Mouse (Mus musculus) thymus, adult 2 months (tissue): ENCODE measurements around the gene Sit1. TPM values are rescaled to one million over a fixed set of nuclear protein-coding genes. Genes with fewer than 3 reads are reported as not detected.

ENCODE experiments used
- DNase-seq: peaks from one replicate; pipeline ENCODE4 v3.0.0; 2021
- H3K27ac ChIP-seq: fragments of 200-500 bp; 2 replicates; pipeline ENCODE4 v1.5.1; 2012; ENCODE audit warnings: low read length, control low read depth; ENCODE audit not compliant: control insufficient read depth, insufficient read depth
- H3K27me3 ChIP-seq: fragments of 200-500 bp; 2 replicates; pipeline ENCODE4 v1.6.1; 2012; ENCODE audit warnings: mild to moderate bottlenecking, low read length, moderate library complexity, mixed read lengths; ENCODE audit not compliant: control insufficient read depth, insufficient read depth
- H3K36me3 ChIP-seq: fragments of 200-500 bp; 2 replicates; pipeline ENCODE4 v1.6.1; 2012; ENCODE audit warnings: mild to moderate bottlenecking, low read length, moderate library complexity; ENCODE audit not compliant: control insufficient read depth, insufficient read depth
- H3K4me1 ChIP-seq: fragments of 200-500 bp; replicated peaks from 2 replicates; pipeline ENCODE4 v1.6.1; 2012; ENCODE audit warnings: low read length; ENCODE audit not compliant: control insufficient read depth, insufficient read depth
- H3K4me3 ChIP-seq: fragments of 200-500 bp; 2 replicates; pipeline ENCODE4 v1.5.1; 2012; ENCODE audit warnings: mild to moderate bottlenecking, low read length, control low read depth, moderate library complexity; ENCODE audit not compliant: control insufficient read depth, insufficient read depth
- CTCF ChIP-seq: fragments of 200-500 bp; IDR thresholded peaks from 2 replicates; pipeline ENCODE4 v1.5.1; 2012; ENCODE audit warnings: mild to moderate bottlenecking, control low read depth, low read length, moderate library complexity, borderline replicate concordance; ENCODE audit not compliant: control insufficient read depth, poor library complexity, insufficient read depth; ENCODE audit errors: extremely low read depth
- POLR2A ChIP-seq: fragments of 200-500 bp; IDR thresholded peaks from 2 replicates; pipeline ENCODE4 v1.6.1; 2012; ENCODE audit warnings: mild to moderate bottlenecking, low read length, control low read depth, moderate library complexity; ENCODE audit not compliant: control insufficient read depth, poor library complexity, insufficient read depth; ENCODE audit errors: extremely low read depth
- WGBS: fragments of 180-500 bp; shearing (Covaris S2); methylation state at CpG from one replicate; pipeline ENCODE4 v1.1.7; 2018; 5-methylcytosine and 5-hydroxymethylcytosine counted together
- polyA plus RNA-seq: library from polyadenylated mRNA; depleted of rRNA; stranded (reverse); fragments of >200 nt; gene quantifications from 2 replicates; pipeline ENCODE4 v1.2.3, GENCODE M21; 2012

Gene Sit1
- polyA plus RNA-seq, 1 experiment, result 239 TPM

GRCm38 (mm10) chr4:43519551-43519950 is 36.0 kb upstream of the Sit1 start:
- TF ChIP-seq POLR2A (no peak), CTCF (no peak)
- no peak overlapping the region for H3K4me3 ChIP-seq
- 85% methylated on average over 10 of the region's 10 CpGs for WGBS

DNA sequence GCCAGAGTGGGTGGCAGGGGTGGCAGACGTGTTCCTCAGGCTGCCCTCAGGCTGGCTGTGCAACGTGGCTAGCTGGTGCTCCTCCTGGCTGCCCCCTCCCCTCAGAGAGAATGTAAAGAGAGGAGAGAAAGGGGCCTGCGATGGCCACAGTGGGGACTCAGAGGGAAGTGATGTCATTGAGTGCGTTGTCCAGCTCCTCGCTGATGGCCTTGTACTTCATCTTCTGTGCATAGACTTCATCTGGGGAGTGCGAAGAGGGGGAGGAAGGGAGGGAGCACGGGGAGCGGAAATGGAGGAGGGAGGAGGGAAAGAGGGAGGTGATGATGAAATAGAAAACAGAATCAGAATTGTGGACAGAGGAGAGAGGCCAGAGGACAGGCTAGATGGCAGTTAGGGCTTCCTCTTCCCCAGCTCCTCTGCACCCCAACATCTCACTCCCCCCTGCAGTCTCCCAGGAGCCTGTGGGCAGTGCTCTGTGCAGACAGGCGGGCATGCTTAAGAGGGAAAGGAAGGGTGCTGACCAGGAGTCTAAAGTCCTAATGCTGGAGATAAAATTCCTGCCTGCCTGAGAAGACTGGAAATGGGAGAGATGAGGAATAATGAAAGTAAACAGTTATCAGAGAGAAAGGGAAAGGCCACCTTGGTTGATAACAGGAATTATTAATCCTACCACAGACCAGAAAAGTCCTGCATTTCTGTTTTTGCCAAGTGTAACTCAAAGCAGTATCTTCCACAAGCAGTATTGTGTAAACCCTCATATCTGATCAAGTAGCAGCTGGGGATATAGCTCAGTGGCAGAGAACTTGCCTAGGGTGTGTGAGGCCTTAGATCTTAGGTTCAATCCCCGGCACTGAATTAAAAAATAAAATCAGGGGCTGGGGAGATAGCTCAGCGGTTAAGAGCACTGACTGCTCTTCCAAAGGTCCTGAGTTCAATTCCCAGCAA is 32.5 kb upstream of the Sit1 start:
- no peak overlapping the region for H3K4me3 ChIP-seq
- H3K27ac ChIP-seq, result no peak overlapping the region
- WGBS, result 86% methylated on average over 11 of the region's 11 CpGs

More at GRCm38 (mm10) chr4:43519551-43519950, 36.0 kb upstream of the Sit1 start:
- H3K36me3 ChIP-seq, result no peaks in the 10 kb centered on the region
- H3K27me3 ChIP-seq, result peaks cover 14% of the 10 kb centered on the region
- H3K27ac ChIP-seq, result no peak overlapping the region
- no peak for DNase-seq
- peaks cover 19% of the 10 kb centered on the region for H3K4me1 ChIP-seq

GRCm38 (mm10) chr4:43513791-43514190 is 30.3 kb upstream of the Sit1 start:
- DNase-seq, result no peak
- 92% methylated on average over 4 of the region's 4 CpGs for WGBS
- TF ChIP-seq POLR2A, result no peak
- no peak for TF ChIP-seq CTCF
- H3K27ac ChIP-seq, result no peak overlapping the region
- H3K27me3 ChIP-seq, result no peaks in the 10 kb centered on the region
- H3K36me3 ChIP-seq, result no peaks in the 10 kb centered on the region
- H3K4me3 ChIP-seq, result no peak overlapping the region
- H3K4me1 ChIP-seq, result peaks cover 10% of the 10 kb centered on the region

More for the DNA sequence above, 32.5 kb upstream of the Sit1 start:
- TF ChIP-seq POLR2A, result no peak
- no peak for TF ChIP-seq CTCF
- DNase-seq, result no peak
- H3K4me1 ChIP-seq, result peaks cover 5% of the 10 kb centered on the region; the same call in 1 of the 2 replicates
- H3K36me3 ChIP-seq, result no peaks in the 10 kb centered on the region
- H3K27me3 ChIP-seq, result no peaks in the 10 kb centered on the region; the same call in 1 of the 2 replicates

DNA sequence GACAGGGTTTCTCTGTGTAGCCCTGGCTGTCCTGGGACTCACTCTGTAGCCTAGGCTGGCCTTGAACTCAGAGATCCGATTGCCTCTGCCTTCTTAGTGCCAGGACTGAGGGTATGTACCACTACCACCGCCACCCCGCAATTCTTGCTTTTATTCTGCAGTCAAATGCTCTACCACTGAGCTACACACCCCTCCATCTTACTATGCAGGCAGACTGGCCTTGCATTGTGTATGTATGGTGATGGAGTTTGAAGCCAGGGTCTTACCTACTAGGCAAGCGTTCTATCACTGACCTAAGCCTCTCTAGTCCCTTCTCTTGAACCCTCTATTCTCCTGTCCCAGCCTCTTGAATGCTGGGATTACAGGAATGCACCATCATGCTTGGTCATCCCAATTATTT is 29.8 kb upstream of the Sit1 start:
- no peak for DNase-seq
- TF ChIP-seq POLR2A, result no peak
- no peak for TF ChIP-seq CTCF
- no peak overlapping the region for H3K4me3 ChIP-seq
- peaks cover 11% of the 10 kb centered on the region for H3K4me1 ChIP-seq
- H3K27me3 ChIP-seq, result no peaks in the 10 kb centered on the region
- no peaks in the 10 kb centered on the region for H3K36me3 ChIP-seq
- H3K27ac ChIP-seq, result no peak overlapping the region
- WGBS, result 96% methylated on average over 4 of the region's 4 CpGs

DNA sequence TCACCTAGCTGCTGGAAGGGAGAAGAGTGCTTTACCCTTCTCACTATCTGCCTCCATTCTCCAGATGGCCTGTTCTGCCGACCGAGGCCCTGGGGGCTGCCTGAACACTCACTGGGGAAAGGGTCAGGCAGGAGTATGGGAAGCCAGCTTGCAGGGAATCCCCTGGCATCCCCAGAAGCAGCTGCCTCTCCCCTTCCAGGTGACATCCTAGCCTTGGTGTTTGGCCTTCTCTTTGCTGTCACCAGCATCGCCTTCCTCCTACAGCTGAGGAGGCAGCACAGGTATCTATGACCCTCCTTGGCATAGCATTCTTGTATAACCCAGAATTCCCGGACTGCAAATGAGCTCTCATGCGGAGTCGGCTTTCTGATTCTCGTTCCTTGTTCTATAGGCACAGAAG is 29.1 kb upstream of the Sit1 start:
- H3K4me1 ChIP-seq, result peaks cover 17% of the 10 kb centered on the region
- no peaks in the 10 kb centered on the region for H3K36me3 ChIP-seq
- no peak overlapping the region for H3K4me3 ChIP-seq
- 92% methylated on average over 7 of the region's 7 CpGs for WGBS
- H3K27me3 ChIP-seq, result no peaks in the 10 kb centered on the region
- DNase-seq, result no peak
- TF ChIP-seq POLR2A (no peak), CTCF (no peak)
- H3K27ac ChIP-seq, result no peak overlapping the region

DNA sequence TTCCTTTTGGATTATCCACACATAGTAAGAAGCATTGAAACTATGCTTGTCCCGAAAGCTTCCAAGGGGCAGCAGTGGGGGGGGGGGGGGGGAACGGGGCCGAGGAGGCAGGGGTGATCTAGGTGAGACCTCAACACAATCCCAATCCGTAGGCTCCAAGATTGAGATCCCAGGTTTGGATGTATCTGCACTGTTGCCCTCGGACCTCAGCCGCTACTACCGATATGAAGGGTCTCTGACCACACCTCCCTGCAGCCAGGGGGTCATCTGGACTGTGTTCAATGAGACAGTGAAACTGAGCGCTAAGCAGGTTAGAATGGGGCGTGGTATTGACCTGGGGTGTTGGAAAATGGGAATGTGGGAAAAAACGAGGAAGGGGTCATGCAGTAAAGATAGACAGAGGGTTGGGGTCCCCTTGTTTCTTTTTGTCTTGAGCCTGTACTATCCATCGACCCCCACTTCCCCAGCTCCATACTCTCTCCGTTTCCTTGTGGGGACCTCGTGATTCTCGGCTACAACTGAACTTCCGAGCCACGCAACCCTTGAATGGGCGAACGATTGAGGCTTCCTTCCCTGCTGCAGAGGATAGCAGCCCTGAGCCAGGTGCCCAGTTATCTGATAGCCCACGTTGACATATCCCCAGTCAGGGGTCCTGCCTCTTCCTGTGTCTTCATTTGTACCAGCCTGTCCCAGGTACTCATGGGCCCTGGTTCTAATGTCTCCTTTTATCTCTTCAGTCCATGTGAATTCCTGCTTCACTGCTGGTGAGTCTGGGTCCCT is 28.3 kb upstream of the Sit1 start:
- no peaks in the 10 kb centered on the region for H3K27me3 ChIP-seq
- WGBS, result 93% methylated on average over 19 of the region's 19 CpGs

More for the DNA sequence above, 28.3 kb upstream of the Sit1 start:
- no peak overlapping the region for H3K4me3 ChIP-seq
- no peak overlapping the region for H3K27ac ChIP-seq
- peaks cover 19% of the 10 kb centered on the region for H3K4me1 ChIP-seq
- TF ChIP-seq CTCF (no peak), POLR2A (no peak)
- no peaks in the 10 kb centered on the region for H3K36me3 ChIP-seq
- DNase-seq, result no peak
